Mouse (Mus musculus) adrenal gland, postnatal 10 days (tissue): ENCODE measurements around the gene Trim11. TPM values are rescaled to one million over a fixed set of nuclear protein-coding genes. Genes with fewer than 3 reads are reported as not detected.

Source experiments
- DNase-seq: peaks from one replicate; pipeline ENCODE4 v3.0.0; 2021; ENCODE audit warnings: mixed read lengths
- microRNA-seq: library from miRNA; unstranded; fragments of <30 nt; microRNA quantifications from one replicate; pipeline ENCODE4 v1.2.0, GENCODE M21; 2021
- total RNA-seq, 2 experiments: library from RNA; stranded (reverse); gene quantifications; 2 replicates each; pipeline ENCODE4 v1.2.3; 2021

Trim11 gene
- total RNA-seq, 2 experiments from 2014 or later, result 19.7 to 24.3 TPM

DNA sequence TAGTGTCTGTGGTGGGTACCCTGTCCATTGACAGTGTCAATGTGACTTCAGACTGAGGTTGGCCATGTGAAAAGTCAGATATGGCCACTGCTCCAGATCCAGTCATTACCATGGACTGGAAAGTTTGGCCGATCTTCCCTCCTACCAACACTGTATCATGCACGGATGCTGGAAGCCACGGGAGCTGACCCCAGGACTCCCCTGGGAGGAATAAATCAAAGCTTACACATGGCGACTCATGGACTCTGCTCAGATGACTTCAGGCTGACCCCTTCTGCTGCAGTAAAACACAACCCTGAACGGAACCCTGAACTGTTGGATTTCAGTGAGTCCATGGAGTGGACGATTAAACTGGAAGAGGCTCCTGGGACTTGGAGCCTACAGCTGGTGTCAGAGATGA, 48.5 kb downstream of the Trim11 start:
- DNase-seq, result no peak

DNA sequence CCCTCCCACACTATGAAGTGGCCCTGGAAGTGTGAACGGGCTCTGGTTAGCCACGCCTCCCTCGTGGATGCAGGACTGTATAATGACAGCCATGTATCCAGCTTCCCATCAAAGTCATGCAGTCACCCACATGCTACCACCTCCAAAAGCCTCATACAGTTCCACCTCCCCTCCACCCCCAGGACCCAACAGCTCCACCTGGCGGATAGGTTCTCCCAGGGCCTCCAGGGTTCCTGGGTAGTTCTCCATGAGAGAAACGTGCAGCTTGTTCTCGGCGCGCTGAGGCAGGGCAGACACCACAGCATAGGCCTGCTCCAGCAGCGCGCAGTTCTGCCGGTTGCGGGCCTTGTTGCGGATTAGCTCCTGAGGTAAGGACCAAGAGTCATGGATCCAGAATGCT, 51.1 kb downstream of the Trim11 start:
- DNase-seq, result no peak

Small RNAs within 50 kb of the gene (microRNA-seq; reads per million reads assigned to microRNA genes)
- gene Gm44313, result not detected

Other genes starting within 250 kb of the Trim11 start
- gene Olfr317, start 238.9 kb upstream of the Trim11 start, total RNA-seq, result not detected
- not detected for gene Olfr316, start 225.4 kb upstream of the Trim11 start, total RNA-seq
- gene Olfr315, start 204.9 kb upstream of the Trim11 start, total RNA-seq, result not detected
- not detected for gene Olfr314, start 195.1 kb upstream of the Trim11 start, total RNA-seq
- 1 to 10 TPM; 2.5 to 3.3 TPM for gene Fam183b, start 176.1 kb upstream of the Trim11 start, total RNA-seq
- gene Olfr313, start 163.1 kb upstream of the Trim11 start, total RNA-seq, result not detected
- gene Olfr312, start 148.9 kb upstream of the Trim11 start, total RNA-seq, result not detected
- not detected for gene Olfr311, start 138.8 kb upstream of the Trim11 start, total RNA-seq
- 1 to 10 TPM; 3.5 to 7.5 TPM for gene Gm12258, start 130.9 kb upstream of the Trim11 start, total RNA-seq
- 1 to 10 TPM; 5.5 to 8.2 TPM for gene 2810021J22Rik, start 110.9 kb upstream of the Trim11 start, total RNA-seq
- gene Zfp39, start 73.9 kb upstream of the Trim11 start, total RNA-seq, result 1 to 10 TPM; 4.7 to 6.7 TPM
- 1 to 10 TPM; 1.2 to 2.1 TPM for gene Btnl10, start 60.2 kb upstream of the Trim11 start, total RNA-seq
- gene Rnf187, start 39.2 kb upstream of the Trim11 start, total RNA-seq, result 100 to 1,000 TPM; 154 to 156 TPM
- gene Hist3h2ba, start 29.2 kb upstream of the Trim11 start, total RNA-seq, result 10 to 100 TPM; 23.0 to 32.1 TPM
- gene Hist3h2a, start 23.4 kb upstream of the Trim11 start, total RNA-seq, result 10 to 100 TPM; 30.8 to 37.5 TPM
- under 1 TPM; 0.09 TPM for gene Trim17, start 23.4 kb upstream of the Trim11 start, total RNA-seq
- 10 to 100 TPM; 20.0 to 75.3 TPM for gene Obscn, start 158.3 kb downstream of the Trim11 start, total RNA-seq
- 10 to 100 TPM; 19.6 to 19.8 TPM for gene Iba57, start 185.6 kb downstream of the Trim11 start, total RNA-seq
- under 1 TPM; 0.48 to 0.88 TPM for gene Gjc2, start 205.1 kb downstream of the Trim11 start, total RNA-seq
- gene Guk1, start 214.1 kb downstream of the Trim11 start, total RNA-seq, result 10 to 100 TPM; 63.7 to 64.9 TPM
- 10 to 100 TPM; 72.8 to 78.8 TPM for gene Mrpl55, start 224.4 kb downstream of the Trim11 start, total RNA-seq
- gene 2310033P09Rik, start 230.2 kb downstream of the Trim11 start, total RNA-seq, result 10 to 100 TPM; 21.2 to 21.8 TPM